Mouse (Mus musculus) spleen, adult 2 months (tissue): ENCODE measurements around the gene Fermt3.

ENCODE experiments used
- CTCF ChIP-seq: fragments of 200-500 bp; IDR thresholded peaks from 2 replicates; pipeline ENCODE4 v1.5.1; 2011; ENCODE audit warnings: mild to moderate bottlenecking, inconsistent platforms; ENCODE audit not compliant: insufficient read depth, insufficient read length, insufficient replicate concordance; ENCODE audit errors: extremely low read depth
- POLR2A ChIP-seq: fragments of 200-500 bp; IDR thresholded peaks from 2 replicates; pipeline ENCODE4 v1.6.1; 2011; ENCODE audit warnings: low read depth, low read length, inconsistent platforms

GRCm38 (mm10) chr19:7044706-7045105 is 25.4 kb upstream of the Fermt3 start:
- TF ChIP-seq CTCF (no peak), POLR2A (no peak)
